Mouse (Mus musculus) gastrocnemius, postnatal 36 days (tissue): ENCODE measurements around the gene Pard3b. TPM values are rescaled to one million over a fixed set of nuclear protein-coding genes. Genes with fewer than 3 reads are reported as not detected.
A peak's percentile ranks its signal among the peaks of the same experiment; 100 is the strongest.

Experiments used
- DNase-seq, 2 experiments: peaks; one replicate each; pipeline ENCODE4 v3.0.0; 2022
- intact Hi-C: fragments of 180-260 bp; cut with DNase I; formaldehyde crosslinking; loops from one replicate; pipeline ENCODE4 v1.15.1; 2025
- total RNA-seq, 2 experiments: library from RNA; stranded (reverse); gene quantifications; 2 replicates each; pipeline ENCODE4 v1.2.3; 2021

The Pard3b gene
- total RNA-seq, 2 experiments from 2014 or later: 5.0 to 5.1 TPM

- intact Hi-C loops: no loop called here
- no peak for DNase-seq
Observed at GRCm38 (mm10) chr1:62532426-62533126, 894.0 kb downstream of the Pard3b start.

DNA sequence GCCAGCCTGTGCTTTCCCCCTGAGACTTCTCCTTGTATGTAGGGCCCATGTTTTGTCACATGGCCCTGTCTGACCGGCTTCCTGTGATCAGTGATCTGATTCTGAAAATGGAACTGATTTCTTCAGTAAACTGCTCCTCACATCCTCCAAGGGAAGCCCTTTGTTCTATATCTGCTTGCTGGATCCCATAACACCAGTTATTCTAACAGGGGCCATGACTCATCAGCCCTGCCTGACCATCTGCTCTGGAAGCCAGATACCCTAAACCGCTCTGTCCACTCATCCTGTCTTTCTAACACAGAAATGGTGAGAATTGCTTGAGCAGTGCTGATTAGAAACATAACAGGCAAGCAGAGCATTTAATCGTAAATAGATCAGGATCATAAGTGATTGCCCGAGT is 910.3 kb downstream of the Pard3b start:
- intact Hi-C loops: no loop called here
- no peak for DNase-seq

DNA sequence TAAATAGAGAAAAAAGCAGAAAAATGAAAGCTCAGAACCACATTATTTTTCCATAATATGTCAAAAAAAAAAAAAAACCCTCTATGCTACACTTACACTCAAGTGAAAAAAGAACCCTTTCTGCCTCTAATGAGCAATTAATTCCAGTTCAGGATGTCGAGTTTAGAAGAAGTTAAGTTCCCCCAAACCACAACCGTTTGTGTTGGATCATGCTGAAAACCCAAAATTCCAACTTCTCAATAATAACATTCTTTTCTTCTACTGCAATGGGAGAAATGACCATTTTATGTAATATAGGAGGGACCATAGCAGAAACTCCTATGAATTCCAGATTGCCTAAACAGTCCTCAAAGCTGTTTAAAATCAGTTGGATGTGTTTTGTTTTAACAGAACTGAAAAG is 911.9 kb downstream of the Pard3b start:
- intact Hi-C loops: no loop called here
- DNase-seq: no peak

DNA sequence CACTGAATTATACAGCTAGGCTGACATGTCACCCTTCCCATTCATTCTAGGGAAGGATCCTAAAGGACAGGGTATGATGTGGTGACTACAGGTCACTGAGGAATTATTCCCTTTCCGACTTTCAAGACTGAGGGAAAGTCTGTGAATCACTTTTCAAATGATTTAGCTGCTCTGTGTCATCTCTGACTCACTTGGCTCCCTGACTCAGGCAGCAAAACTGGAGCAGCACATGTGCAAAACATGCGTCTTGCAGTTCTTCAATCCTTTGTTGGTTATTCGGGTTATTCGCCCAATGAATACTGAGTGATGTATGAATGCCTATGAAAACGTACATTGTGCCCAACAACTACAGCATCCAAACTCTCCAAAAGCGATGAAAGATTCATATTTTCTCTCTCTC is 912.9 kb downstream of the Pard3b start:
- no peak for DNase-seq
- intact Hi-C loops: no loop called here

DNA sequence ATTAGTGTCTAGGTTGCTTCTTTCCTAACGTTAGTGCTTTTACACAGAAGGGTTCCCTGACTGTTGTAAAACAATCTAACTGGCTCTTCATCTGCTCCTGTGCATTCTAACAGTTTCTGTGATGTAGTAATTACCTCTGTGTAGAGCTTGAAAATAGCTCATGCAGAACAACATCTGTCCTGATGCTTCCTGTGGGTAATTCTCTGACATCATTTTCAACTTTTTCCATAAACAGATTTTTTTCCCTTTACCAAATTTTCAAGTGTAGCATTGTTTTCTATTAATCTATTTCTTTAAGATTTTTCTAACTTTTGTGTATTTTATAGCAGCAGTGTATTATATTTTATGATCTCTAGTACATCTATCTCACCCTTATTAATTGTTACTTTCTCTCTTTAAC is 917.2 kb downstream of the Pard3b start:
- intact Hi-C loops: no loop called here

DNA sequence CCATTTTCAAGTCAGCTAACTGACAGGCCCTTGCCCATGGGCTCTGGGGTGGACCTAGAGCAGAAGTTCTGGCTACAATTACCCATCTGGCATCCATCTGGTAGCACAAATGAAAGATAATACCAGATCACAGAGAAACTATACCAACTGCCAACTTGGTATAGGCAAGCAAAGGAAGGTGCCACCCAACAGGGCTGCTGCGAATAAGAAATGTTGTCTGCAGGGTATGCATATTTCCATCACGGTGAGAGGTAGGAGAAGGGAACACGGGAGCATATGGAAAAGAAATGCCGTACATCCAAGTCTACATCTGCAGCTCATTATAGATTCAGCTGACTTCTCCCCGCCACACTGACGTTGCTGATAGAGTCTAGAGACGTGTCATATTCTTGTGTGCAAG is 924.4 kb downstream of the Pard3b start:
- intact Hi-C loops: no loop called here
- DNase-seq: no peak

More for the DNA sequence above, 917.2 kb downstream of the Pard3b start:
- DNase-seq: no peak

GRCm38 (mm10) chr1:62564245-62565119 is 925.9 kb downstream of the Pard3b start:
- intact Hi-C loops: no loop called here
- no peak for DNase-seq

DNA sequence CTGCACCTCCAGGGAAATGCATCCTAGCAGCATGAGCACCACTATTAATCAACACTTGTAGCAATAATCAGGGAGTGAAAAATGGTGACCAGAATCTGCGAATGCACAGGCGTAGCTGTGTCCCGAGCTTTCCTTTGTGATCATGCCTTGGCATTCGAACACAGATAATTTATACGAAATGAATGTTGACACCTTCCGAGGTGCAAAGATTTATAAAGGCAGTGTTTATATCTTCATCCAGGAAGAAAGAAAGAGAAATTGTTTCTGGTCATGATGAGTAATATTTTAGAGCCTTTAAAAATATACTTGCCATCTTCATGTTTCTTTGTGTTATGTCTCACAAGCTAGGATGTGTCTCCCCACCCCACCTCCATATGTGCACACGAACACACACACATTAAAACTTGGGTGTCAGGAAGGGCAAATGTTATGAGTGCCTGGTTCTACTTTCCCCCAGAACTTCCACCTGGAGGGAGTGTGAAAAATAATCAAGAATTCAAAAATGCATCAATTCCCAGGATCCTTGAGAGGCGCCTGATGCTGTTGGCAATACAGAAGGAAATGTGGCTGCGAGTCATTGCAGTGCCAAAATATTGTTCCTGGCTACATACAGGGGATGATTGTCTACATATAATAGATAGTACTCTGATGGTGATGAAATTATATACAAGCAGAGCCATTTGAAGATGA is 926.6 kb downstream of the Pard3b start:
- intact Hi-C loops: no loop called here
- DNase-seq: no peak

- intact Hi-C loops: no loop called here
- DNase-seq: no peak
Observed at GRCm38 (mm10) chr1:62566596-62566995, 928.0 kb downstream of the Pard3b start.

GRCm38 (mm10) chr1:62576939-62577590 is 938.4 kb downstream of the Pard3b start:
- intact Hi-C loops: no loop called here
- DNase-seq: no peak

DNA sequence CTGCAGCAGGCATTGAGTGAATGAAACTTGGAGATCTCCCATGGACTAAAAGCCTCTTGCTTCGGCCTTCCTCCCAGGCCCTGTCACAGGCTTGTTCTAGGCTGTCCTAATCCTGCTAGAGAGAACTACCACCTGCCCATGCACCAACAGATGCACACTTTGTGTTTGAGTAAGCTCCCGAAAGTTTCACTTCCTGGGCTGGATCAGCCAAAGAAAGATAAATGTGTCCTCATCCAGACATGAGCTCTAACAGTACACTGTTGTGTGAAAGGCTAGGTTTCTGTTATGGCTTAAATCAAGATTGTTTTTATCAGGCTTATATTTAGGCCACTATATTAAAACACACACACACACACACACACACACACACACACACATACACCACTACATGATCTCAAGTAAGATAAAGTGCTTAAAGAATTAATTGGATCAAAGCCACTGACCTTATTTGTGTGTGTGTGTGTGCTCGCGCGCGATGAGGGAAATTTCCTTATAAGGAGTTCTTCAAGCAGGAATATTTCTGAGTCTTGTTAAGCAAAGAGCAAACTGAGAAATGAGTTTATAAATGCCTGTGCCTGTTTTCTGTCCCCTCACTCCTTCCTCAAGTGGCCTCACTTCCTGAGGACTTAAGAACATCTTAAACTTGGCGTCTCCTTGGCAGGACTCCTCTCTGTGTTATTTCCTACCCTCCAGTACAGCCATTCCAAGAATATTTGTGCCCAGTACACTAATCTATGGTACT is 940.6 kb downstream of the Pard3b start:
- intact Hi-C loops: no loop called here
- DNase-seq: no peak

- no peak for DNase-seq
- intact Hi-C loops: no loop called here
Observed at GRCm38 (mm10) chr1:62580314-62580935, 941.8 kb downstream of the Pard3b start.

DNA sequence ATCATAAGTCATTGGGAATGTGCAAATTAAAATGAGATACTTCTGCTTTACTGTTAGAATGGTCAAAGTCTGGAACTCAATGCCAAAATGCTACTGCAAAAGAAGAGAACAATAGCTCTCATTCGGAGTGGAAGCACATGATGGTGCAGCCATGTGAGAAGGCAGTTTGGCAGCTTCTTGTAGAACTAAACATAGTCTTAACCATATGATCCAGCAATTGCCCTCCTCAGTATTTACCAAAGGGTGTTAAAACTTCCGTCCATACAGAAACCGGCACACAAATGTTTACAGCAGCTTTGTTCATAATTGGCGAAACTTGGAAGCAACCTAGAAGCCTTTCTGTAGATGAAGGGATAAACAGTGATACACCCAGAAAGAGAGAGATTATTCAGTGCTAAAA is 943.9 kb downstream of the Pard3b start:
- intact Hi-C loops: no loop called here
- no peak for DNase-seq

- no peak for DNase-seq
- intact Hi-C loops: no loop called here
Observed at GRCm38 (mm10) chr1:62587536-62587935, 948.9 kb downstream of the Pard3b start.

DNA sequence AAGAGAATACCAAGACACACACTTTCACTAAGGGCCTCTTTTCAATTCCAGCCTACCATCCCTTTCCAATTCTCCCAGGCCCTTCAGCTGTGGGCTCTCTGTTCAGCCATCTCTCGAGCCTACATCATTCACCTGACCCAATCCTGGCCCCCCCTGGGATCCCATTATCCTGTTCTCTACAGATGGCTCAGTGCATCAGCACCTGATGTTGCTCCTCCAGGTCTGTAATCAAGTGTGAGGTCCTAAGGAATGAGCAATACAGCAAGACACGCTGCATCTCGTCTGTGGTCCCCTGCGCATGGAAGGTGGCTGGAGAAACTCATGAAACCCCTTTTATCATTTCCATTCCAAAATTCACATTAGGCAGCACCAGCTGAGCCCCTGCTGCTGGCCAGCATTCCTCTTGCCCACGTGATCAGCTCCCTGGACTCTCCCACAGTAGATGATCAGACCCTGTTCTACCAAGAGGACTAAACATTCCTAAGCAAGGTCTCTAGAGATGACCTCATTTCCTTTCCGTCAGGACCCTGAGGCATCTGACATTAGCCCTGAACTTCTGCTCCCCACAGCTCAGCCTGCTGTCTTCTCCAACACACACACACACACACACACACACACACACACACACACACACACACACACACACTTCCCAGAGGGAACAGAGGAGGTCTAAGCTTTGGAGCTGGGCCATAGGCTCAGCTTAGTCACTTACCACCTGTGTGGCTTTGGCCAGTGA is 952.8 kb downstream of the Pard3b start:
- intact Hi-C loops: no loop called here
- DNase-seq: peak in 1 of 2 experiments; percentile 6

DNA sequence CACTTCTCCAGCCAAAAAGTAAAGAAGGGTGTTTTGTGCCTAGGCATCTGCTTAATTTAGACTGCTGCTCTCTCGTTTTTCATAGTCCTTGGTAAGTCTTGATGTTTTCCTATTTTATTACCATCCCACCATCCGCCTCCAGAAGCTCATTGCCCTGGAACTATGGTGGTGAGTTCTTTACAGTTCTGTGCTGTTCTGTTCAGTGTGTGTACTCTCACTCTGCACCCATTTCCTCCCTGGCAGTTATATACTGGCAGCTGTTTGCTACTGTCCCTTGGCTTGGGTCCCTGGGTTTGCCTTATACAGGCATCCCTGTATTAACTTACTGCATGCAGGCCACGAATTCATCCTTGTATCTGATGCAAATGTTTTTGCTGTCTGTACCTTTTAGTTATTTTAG is 956.8 kb downstream of the Pard3b start:
- DNase-seq: no peak
- intact Hi-C loops: no loop called here

DNA sequence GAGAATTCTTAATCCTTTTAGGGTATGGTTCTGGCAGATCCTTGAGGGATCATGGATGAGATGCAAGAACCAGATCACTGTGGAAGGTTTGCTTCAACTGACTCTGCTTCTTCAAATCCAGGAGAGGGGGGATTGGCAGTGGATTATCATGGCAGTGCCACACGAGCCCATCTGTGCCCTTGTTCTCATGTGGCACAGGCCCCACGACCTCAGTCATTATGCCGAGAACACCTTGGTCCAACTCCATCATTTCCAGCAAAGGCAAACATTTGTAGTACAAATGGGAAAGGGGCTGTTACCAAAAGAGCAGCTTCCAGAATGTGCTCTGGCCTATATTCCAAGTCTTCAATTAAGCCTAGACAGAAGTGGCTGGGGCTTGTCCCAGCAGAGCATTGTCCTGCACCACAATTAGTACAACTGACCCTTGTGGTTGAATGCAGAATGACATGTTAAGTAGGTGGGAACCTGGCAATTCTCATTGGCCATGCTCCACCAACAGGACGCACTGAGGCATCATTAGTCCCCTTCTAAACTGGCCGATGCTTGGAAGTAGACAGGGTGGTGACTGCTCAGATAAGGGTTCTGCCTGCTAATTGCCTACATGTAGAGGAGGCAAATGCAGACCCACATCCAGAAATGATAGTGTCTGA is 959.3 kb downstream of the Pard3b start:
- intact Hi-C loops: no loop called here
- no peak for DNase-seq

- intact Hi-C loops: no loop called here
- no peak for DNase-seq
Observed at GRCm38 (mm10) chr1:62598551-62598950, 959.9 kb downstream of the Pard3b start.
